Mouse (Mus musculus) thymus, postnatal 4 days (tissue): ENCODE data around the gene Wfdc16.
A peak's percentile ranks its signal among the peaks of the same experiment; 100 is the strongest.
"Not testable (repeated sequence)": the region's sequence is repeated elsewhere in the genome, so short reads cannot be mapped to it uniquely, and the experiment has no call there.

Experiments
- DNase-seq: peaks from one replicate; pipeline ENCODE4 v3.0.0; 2021

The Wfdc16 gene

GRCm38 (mm10) chr2:164638696-164639095 lies at the start of gene Wfdc16:
Gene Wfdc16 (minus strand): TSS chr2:164638796.
- DNase-seq: no peak

GRCm38 (mm10) chr2:164684807-164685206 lies 46.2 kb upstream of the Wfdc16 start, which contains the start of gene Wfdc13:
Gene Wfdc13 (plus strand): TSS chr2:164685107.
- no peak for DNase-seq

- DNase-seq: peak; percentile 59
Observed at GRCm38 (mm10) chr2:164679906-164680305, 41.3 kb upstream of the Wfdc16 start.

- peak; percentile 92 for DNase-seq
Observed at GRCm38 (mm10) chr2:164678848-164679625, 40.4 kb upstream of the Wfdc16 start.

GRCm38 (mm10) chr2:164676916-164677685 lies 38.5 kb upstream of the Wfdc16 start:
- DNase-seq: no peak

GRCm38 (mm10) chr2:164676103-164676502 lies 37.5 kb upstream of the Wfdc16 start:
- DNase-seq: no peak

GRCm38 (mm10) chr2:164673987-164674386 lies 35.4 kb upstream of the Wfdc16 start, which contains the start of gene Wfdc11:
Gene Wfdc11 (minus strand): TSS chr2:164674087.
- DNase-seq: no peak

- DNase-seq: no peak
Observed at GRCm38 (mm10) chr2:164670938-164671337, 32.3 kb upstream of the Wfdc16 start.

- DNase-seq: no peak
Observed at GRCm38 (mm10) chr2:164670261-164670660, 31.7 kb upstream of the Wfdc16 start.

- DNase-seq: no peak
Observed at GRCm38 (mm10) chr2:164664851-164665250, 26.3 kb upstream of the Wfdc16 start.

- DNase-seq: no peak
Observed at GRCm38 (mm10) chr2:164656483-164656882, 17.9 kb upstream of the Wfdc16 start, which contains the start of gene Wfdc9. Gene Wfdc9 (minus strand): TSS chr2:164656583.

- peak; percentile 77 for DNase-seq
Observed at GRCm38 (mm10) chr2:164655858-164656257, 17.3 kb upstream of the Wfdc16 start, which contains the start of gene Wfdc10. Gene Wfdc10 (plus strand): TSS chr2:164656046.

- DNase-seq: no peak
Observed at GRCm38 (mm10) chr2:164641881-164642673, 3.5 kb upstream of the Wfdc16 start.

GRCm38 (mm10) chr2:164641129-164641528 lies 2.5 kb upstream of the Wfdc16 start:
- no peak for DNase-seq

GRCm38 (mm10) chr2:164635266-164635665 lies 3.3 kb downstream of the Wfdc16 start:
- DNase-seq: no peak

GRCm38 (mm10) chr2:164621775-164622174 lies 16.8 kb downstream of the Wfdc16 start:
- no peak for DNase-seq

- DNase-seq: no peak
Observed at GRCm38 (mm10) chr2:164619050-164619449, 19.5 kb downstream of the Wfdc16 start.

GRCm38 (mm10) chr2:164615386-164615785 lies 23.2 kb downstream of the Wfdc16 start:
- no peak for DNase-seq

GRCm38 (mm10) chr2:164613471-164613870 lies 25.1 kb downstream of the Wfdc16 start, which contains the start of the genes Wfdc6b and Wfdc8:
Gene Wfdc6b (plus strand): TSS chr2:164613522.
Gene Wfdc8 (minus strand): TSS chr2:164613626.
- not testable (repeated sequence) for DNase-seq

- no peak for DNase-seq
Observed at GRCm38 (mm10) chr2:164608781-164609180, 29.8 kb downstream of the Wfdc16 start.

GRCm38 (mm10) chr2:164604411-164604810 lies 34.2 kb downstream of the Wfdc16 start:
- DNase-seq: no peak

- DNase-seq: no peak
Observed at GRCm38 (mm10) chr2:164603482-164603881, 35.1 kb downstream of the Wfdc16 start.

- DNase-seq: no peak
Observed at GRCm38 (mm10) chr2:164600179-164600578, 38.4 kb downstream of the Wfdc16 start.
